ENCODE assay signal across 7 mouse cellular contexts in genomic region chr8:61589972-61590391, GRCm38 (mm10).
A peak's percentile ranks its signal among the peaks of the same experiment; 100 is the strongest.
DNase-seq lines count a peak whose midpoint lies in the region; ATAC-seq and TF ChIP-seq lines count a peak whose summit lies in the region.

No protein-coding gene starts in this region.

- H3K27me3 ChIP-seq in heart, embryonic 12.5 days (replicated peaks), result no peaks in the 10 kb centered on the region
- H3K27me3 ChIP-seq in midbrain, postnatal 0 days (ENCODE audit: insufficient read depth, low read length), result no peaks in the 10 kb centered on the region

- in situ Hi-C loops in ES-E14 (cut with MboI; ENCODE audit: low sequenced_read_pairs in 2 of 2, unreplicated experiment in 2 of 2), result no loop called here

- H3K4me3 ChIP-seq in ES-E14 (ENCODE audit: insufficient read depth in 1 of 2, low read depth in 1 of 2, low read length in 2 of 2, poor library complexity in 1 of 2, severe bottlenecking in 1 of 2), result peak overlapping the region; percentile 51 to 77
- H3K4me3 ChIP-seq in heart, embryonic 12.5 days, result peak overlapping the region; percentile 66
- peak overlapping the region; percentile 62 for H3K4me3 ChIP-seq in midbrain, postnatal 0 days (ENCODE audit: low read depth, low read length)

- H3K9me3 ChIP-seq in ES-E14 (ENCODE audit: control insufficient read depth, insufficient read depth, low read depth, low read length), result no peaks in the 10 kb centered on the region
- H3K9me3 ChIP-seq in heart, embryonic 12.5 days (replicated peaks), result no peaks in the 10 kb centered on the region
- H3K9me3 ChIP-seq in midbrain, postnatal 0 days (ENCODE audit: low read length), result no peaks in the 10 kb centered on the region

- no peak overlapping the region for H3K27ac ChIP-seq in ES-E14 (ENCODE audit: insufficient read depth, low read depth, low read length, poor library complexity, severe bottlenecking)
- peak overlapping the region; percentile 93 for H3K27ac ChIP-seq in heart, embryonic 12.5 days (ENCODE audit: poor library complexity, severe bottlenecking)
- H3K27ac ChIP-seq in midbrain, postnatal 0 days (ENCODE audit: low read depth, low read length), result no peak overlapping the region

- no peaks in the 10 kb centered on the region for H3K36me3 ChIP-seq in ES-E14 (ENCODE audit: control insufficient read depth, insufficient read depth, low read length, poor library complexity, severe bottlenecking)
- H3K36me3 ChIP-seq in heart, embryonic 12.5 days, result peaks cover 15% of the 10 kb centered on the region; the same call in 1 of the 2 replicates
- H3K36me3 ChIP-seq in midbrain, postnatal 0 days (ENCODE audit: insufficient read depth, low read length), result no peaks in the 10 kb centered on the region

- 5% methylated on average over 11 of the region's 11 CpGs for WGBS in heart, embryonic 12.5 days
- WGBS in midbrain, postnatal 0 days, result 7% methylated on average over 11 of the region's 11 CpGs

- peaks cover 0 to 9% of the 10 kb centered on the region in 2 experiments; a peak in 2 of 4 replicates for H3K4me1 ChIP-seq in ES-E14 (ENCODE audit: control insufficient read depth in 2 of 2, insufficient read depth in 2 of 2, low read length in 2 of 2, poor library complexity in 1 of 2)
- peaks cover 51% of the 10 kb centered on the region for H3K4me1 ChIP-seq in heart, embryonic 12.5 days (replicated peaks)
- H3K4me1 ChIP-seq in midbrain, postnatal 0 days (ENCODE audit: insufficient read depth, low read length), result no peaks in the 10 kb centered on the region

- peak overlapping the region; percentile 80 for H3K4me2 ChIP-seq in heart, embryonic 12.5 days
- H3K4me2 ChIP-seq in midbrain, postnatal 0 days (ENCODE audit: low read depth, low read length, poor library complexity, severe bottlenecking), result peak overlapping the region; percentile 96

- H3K9ac ChIP-seq in ES-E14 (ENCODE audit: insufficient read depth, low read depth, low read length, poor library complexity, severe bottlenecking), result peak overlapping the region; percentile 45
- H3K9ac ChIP-seq in heart, embryonic 12.5 days, result peak overlapping the region; percentile 78
- no peak overlapping the region; the same call in 1 of the 2 replicates for H3K9ac ChIP-seq in midbrain, postnatal 0 days (replicated peaks; ENCODE audit: low read length, poor library complexity, severe bottlenecking)

- no peak for TF ChIP-seq CTCF in midbrain, postnatal 0 days (IDR thresholded peaks at IDR 0.05)

- 0 out of 2 replicates have a peak, but pooled peaks have one; percentile 34 for ATAC-seq in heart, embryonic 12.5 days (ENCODE audit: insufficient number of reproducible peaks, low FRiP score)
- no peak for ATAC-seq in midbrain, postnatal 0 days (ENCODE audit: low FRiP score)

- no peak for DNase-seq in ES-E14 (ENCODE audit: low read depth, low spot score)
- DNase-seq in adrenal gland, postnatal 36 days, result peak; percentile 45 to 56
- peak; percentile 39 for DNase-seq in kidney, postnatal 14 days
- DNase-seq in midbrain, postnatal 0 days (ENCODE audit: low spot score), result no peak
- no peak for DNase-seq in right cerebral cortex, postnatal 4 days
- DNase-seq in layer of hippocampus, adult 18-20 months (ENCODE audit: low spot score in 2 of 2), result no peak

TF ChIP-seq in ES-E14, 5 proteins besides CTCF, POLR2A, EP300 and RAD21:
- TF ChIP-seq CHD2 (IDR thresholded peaks at IDR 0.05; ENCODE audit: low read depth, low read length), result no peak
- TF ChIP-seq MAFK (IDR thresholded peaks at IDR 0.05; ENCODE audit: insufficient read depth, low read depth, low read length), result no peak
- TF ChIP-seq HCFC1 (IDR thresholded peaks at IDR 0.05; ENCODE audit: borderline replicate concordance, insufficient read depth, low read length), result no peak
- TF ChIP-seq ZNF384 (IDR thresholded peaks at IDR 0.05; ENCODE audit: low read depth, low read length), result no peak
- TF ChIP-seq ZC3H11A (IDR thresholded peaks at IDR 0.05; ENCODE audit: borderline replicate concordance, low read depth, low read length), result no peak

Comparison
In these comparisons a context has a peak if more than half of its experiments do, and no peak if none do; other contexts are left out.
1. DNase-seq: peak in adrenal gland, postnatal 36 days (2 of 2) and kidney, postnatal 14 days (single experiment); none in ES-E14 (single experiment), midbrain, postnatal 0 days (single experiment), right cerebral cortex, postnatal 4 days (single experiment) and layer of hippocampus, adult 18-20 months (0 of 2).
2. Peak in every context shown above with its lines, with median percentiles within 50 percentile points of each other: H3K4me3 ChIP-seq.